Mouse (Mus musculus): ENCODE measurements around the gene Mus81. TPM values are rescaled to one million over a fixed set of nuclear protein-coding genes. Genes with fewer than 3 reads are reported as not detected.
"Not testable (repeated sequence)": the region's sequence is repeated elsewhere in the genome, so short reads cannot be mapped to it uniquely, and the experiment has no call there.

Mus81 gene
- total RNA-seq, 2 experiments from 2014 or later, result 32.2 to 33.3 TPM

- intact Hi-C loops (cut with DNase I), result no loop called here
- peak in 1 of 2 experiments; percentile 11 for DNase-seq (ENCODE audit: extremely low spot score in 1 of 2, low spot score in 2 of 2)
These were observed 6.1 kb upstream of the Mus81 start for GRCm38 (mm10) chr19:5494314-5494713.

GRCm38 (mm10) chr19:5493301-5493721, 5.1 kb upstream of the Mus81 start:
- intact Hi-C loops (cut with DNase I), result not testable (repeated sequence)
- peak in 1 of 2 experiments; percentile 32 for DNase-seq (ENCODE audit: extremely low spot score in 1 of 2, low spot score in 2 of 2)

GRCm38 (mm10) chr19:5492641-5493040, 4.4 kb upstream of the Mus81 start:
- intact Hi-C loops (cut with DNase I), result no loop called here
- DNase-seq (ENCODE audit: extremely low spot score in 1 of 2, low spot score in 2 of 2), result peak in 1 of 2 experiments; percentile 14

- intact Hi-C loops (cut with DNase I), result no loop called here
These were observed 2.9 kb upstream of the Mus81 start for GRCm38 (mm10) chr19:5490898-5491708.

GRCm38 (mm10) chr19:5490313-5490897, 2.2 kb upstream of the Mus81 start, which contains the start of gene Cfl1:
Cfl1 (plus strand) TSS chr19:5490455.
- DNase-seq (ENCODE audit: extremely low spot score in 1 of 2, low spot score in 2 of 2), result peak; percentile 94 to 97
- intact Hi-C loops (cut with DNase I), result no loop called here

More at GRCm38 (mm10) chr19:5490898-5491708, 2.9 kb upstream of the Mus81 start:
- peak; percentile 78 to 90 for DNase-seq (ENCODE audit: extremely low spot score in 1 of 2, low spot score in 2 of 2)

GRCm38 (mm10) chr19:5489721-5490120, 1.5 kb upstream of the Mus81 start:
- intact Hi-C loops (cut with DNase I), result not testable (repeated sequence)
- peak in 1 of 2 experiments; percentile 16 for DNase-seq (ENCODE audit: extremely low spot score in 1 of 2, low spot score in 2 of 2)

GRCm38 (mm10) chr19:5488878-5489571, 823 bp upstream of the Mus81 start:
- intact Hi-C loops (cut with DNase I), result no loop called here
- peak; percentile 97 to 99 for DNase-seq (ENCODE audit: extremely low spot score in 1 of 2, low spot score in 2 of 2)

GRCm38 (mm10) chr19:5486771-5487170, 1.4 kb downstream of the Mus81 start:
- intact Hi-C loops (cut with DNase I), result no loop called here

GRCm38 (mm10) chr19:5486286-5486685, 1.9 kb downstream of the Mus81 start:
- intact Hi-C loops (cut with DNase I), result no loop called here
- DNase-seq (ENCODE audit: extremely low spot score in 1 of 2, low spot score in 2 of 2), result peak in 1 of 2 experiments; percentile 67

More at GRCm38 (mm10) chr19:5486771-5487170, 1.4 kb downstream of the Mus81 start:
- peak in 1 of 2 experiments; percentile 17 for DNase-seq (ENCODE audit: extremely low spot score in 1 of 2, low spot score in 2 of 2)

GRCm38 (mm10) chr19:5485821-5486220, 2.4 kb downstream of the Mus81 start:
- peak in 1 of 2 experiments; percentile 34 for DNase-seq (ENCODE audit: extremely low spot score in 1 of 2, low spot score in 2 of 2)
- intact Hi-C loops (cut with DNase I), result no loop called here

GRCm38 (mm10) chr19:5485371-5485770, 2.8 kb downstream of the Mus81 start:
- peak in 1 of 2 experiments; percentile 40 for DNase-seq (ENCODE audit: extremely low spot score in 1 of 2, low spot score in 2 of 2)
- intact Hi-C loops (cut with DNase I), result no loop called here

GRCm38 (mm10) chr19:5484496-5484895, 3.7 kb downstream of the Mus81 start:
- intact Hi-C loops (cut with DNase I), result no loop called here
- DNase-seq (ENCODE audit: extremely low spot score in 1 of 2, low spot score in 2 of 2), result no peak

GRCm38 (mm10) chr19:5483386-5484359, 4.5 kb downstream of the Mus81 start:
- peak in 1 of 2 experiments; percentile 38 for DNase-seq (ENCODE audit: extremely low spot score in 1 of 2, low spot score in 2 of 2)
- intact Hi-C loops (cut with DNase I), result no loop called here

GRCm38 (mm10) chr19:5481398-5481797, 6.8 kb downstream of the Mus81 start:
- intact Hi-C loops (cut with DNase I), result no loop called here
- DNase-seq (ENCODE audit: extremely low spot score in 1 of 2, low spot score in 2 of 2), result no peak

GRCm38 (mm10) chr19:5480016-5480415, 8.2 kb downstream of the Mus81 start:
- no peak for DNase-seq (ENCODE audit: extremely low spot score in 1 of 2, low spot score in 2 of 2)
- intact Hi-C loops (cut with DNase I), result no loop called here

- intact Hi-C loops (cut with DNase I), result no loop called here
These were observed 10.4 kb downstream of the Mus81 start for GRCm38 (mm10) chr19:5477668-5478300.

GRCm38 (mm10) chr19:5477004-5477667, 11.1 kb downstream of the Mus81 start:
- DNase-seq (ENCODE audit: extremely low spot score in 1 of 2, low spot score in 2 of 2), result no peak
- intact Hi-C loops (cut with DNase I), result no loop called here

More at GRCm38 (mm10) chr19:5477668-5478300, 10.4 kb downstream of the Mus81 start:
- no peak for DNase-seq (ENCODE audit: extremely low spot score in 1 of 2, low spot score in 2 of 2)
